Mouse (Mus musculus) embryonic facial prominence, embryonic 10.5 days (tissue): ENCODE measurements at regions not wholly inside any gene's neighbourhood (a gene's known extent, or its start where the extent isn't known, plus 50 kb on each side); places are given as distances from the start of the nearest gene placed in this dataset.
"Not testable (repeated sequence)": the region's sequence is repeated elsewhere in the genome, so short reads cannot be mapped to it uniquely, and the experiment has no call there.

Experiments
- DNase-seq: peaks from one replicate; pipeline ENCODE4 v3.0.0-alpha.2; 2017; ENCODE audit warnings: low spot score
- H3K27ac ChIP-seq: fragments of 300-500 bp; sonication (generic); replicated peaks from 2 replicates; pipeline ENCODE4 v1.5.1; 2016; ENCODE audit warnings: mild to moderate bottlenecking
- H3K27me3 ChIP-seq: fragments of 300-500 bp; sonication (generic); replicated peaks from 2 replicates; pipeline ENCODE4 v1.6.1; 2016; ENCODE audit warnings: low read depth, mild to moderate bottlenecking; ENCODE audit not compliant: poor library complexity, severe bottlenecking
- H3K36me3 ChIP-seq: fragments of 300-500 bp; sonication (generic); replicated peaks from 2 replicates; pipeline ENCODE4 v1.6.1; 2016; ENCODE audit warnings: mild to moderate bottlenecking, moderate library complexity
- H3K4me1 ChIP-seq: fragments of 300-500 bp; sonication (generic); 2 replicates; pipeline ENCODE4 v1.6.1; 2016
- H3K4me3 ChIP-seq: fragments of 300-500 bp; sonication (generic); 2 replicates; pipeline ENCODE4 v1.5.1; 2016; ENCODE audit warnings: mild to moderate bottlenecking, moderate library complexity
- H3K9me3 ChIP-seq: fragments of 300-500 bp; sonication (generic); 2 replicates; pipeline ENCODE4 v1.6.1; 2016; ENCODE audit warnings: mild to moderate bottlenecking
- WGBS: fragments of 180-500 bp; shearing (Covaris S2); methylation state at CpG from one replicate; pipeline ENCODE4 v1.1.7; 2016; 5-methylcytosine and 5-hydroxymethylcytosine counted together

DNA sequence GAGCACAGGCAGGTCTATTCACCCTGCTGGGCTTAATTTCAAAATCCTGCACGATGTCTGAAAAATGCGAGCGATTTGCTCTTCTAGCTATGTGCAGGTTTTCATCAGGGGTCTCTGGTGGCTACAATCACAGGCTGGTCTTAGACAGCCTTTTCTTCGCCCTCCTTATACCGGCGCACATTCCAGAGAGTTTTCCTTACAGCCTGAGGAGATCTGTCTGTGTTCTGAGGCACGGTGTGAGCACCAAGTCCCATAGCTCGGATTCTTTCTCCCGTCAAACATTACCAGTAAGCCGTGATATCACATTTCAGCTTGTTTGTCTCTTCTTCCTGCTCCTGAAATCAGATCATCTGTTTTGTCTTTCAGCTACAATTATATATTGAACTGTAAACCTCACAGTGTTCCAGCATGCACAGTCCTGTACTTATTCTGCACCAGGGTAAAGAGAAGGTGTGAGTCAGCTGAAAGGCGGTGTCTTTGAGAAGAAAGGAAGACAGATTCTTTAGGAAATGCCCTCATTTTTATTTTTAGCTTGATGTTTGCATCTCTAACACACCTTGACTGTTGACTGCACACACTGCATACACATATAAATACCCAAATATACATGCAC lies 161.6 kb downstream of the Srek1 start:
- 44% methylated on average over 11 of the region's 11 CpGs for WGBS
- 0 out of 2 replicates have a peak overlapping the region, but pooled peaks have one; percentile 8 for H3K4me3 ChIP-seq
- DNase-seq, result peak; percentile 32
- H3K27me3 ChIP-seq, result no peaks in the 10 kb centered on the region
- no peaks in the 10 kb centered on the region for H3K36me3 ChIP-seq
- H3K27ac ChIP-seq, result peak overlapping the region; percentile 25; the same call in 1 of the 2 replicates
- peaks cover 12% of the 10 kb centered on the region for H3K4me1 ChIP-seq
- H3K9me3 ChIP-seq, result no peaks in the 10 kb centered on the region

DNA sequence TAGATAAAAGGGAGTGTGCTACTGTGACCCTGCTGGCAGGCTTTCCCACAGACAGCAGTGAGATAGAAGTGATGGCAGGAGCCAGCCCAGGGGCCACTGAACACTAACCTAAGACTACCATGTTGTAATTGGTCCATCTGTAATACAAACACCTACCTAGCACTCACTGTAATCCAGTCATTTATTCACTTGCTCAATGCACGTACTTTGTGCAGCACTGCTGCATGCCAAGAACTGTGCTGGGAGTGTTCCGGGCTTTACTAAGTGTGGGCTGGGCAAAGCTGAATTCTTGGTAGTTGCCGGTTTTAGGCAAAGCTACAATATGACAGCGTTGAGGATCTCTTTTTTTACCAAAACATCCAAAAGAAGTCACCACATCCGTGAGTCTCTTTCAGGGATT lies 172.1 kb downstream of the Srek1 start:
- Histone ChIP-seq H3K27ac (no peak overlapping the region), H3K4me1 (no peaks in the 10 kb centered on the region), H3K9me3 (no peaks in the 10 kb centered on the region), H3K4me3 (no peak overlapping the region), H3K27me3 (no peaks in the 10 kb centered on the region), H3K36me3 (no peaks in the 10 kb centered on the region)
- WGBS, result 89% methylated on average over 5 of the region's 5 CpGs
- DNase-seq, result no peak

DNA sequence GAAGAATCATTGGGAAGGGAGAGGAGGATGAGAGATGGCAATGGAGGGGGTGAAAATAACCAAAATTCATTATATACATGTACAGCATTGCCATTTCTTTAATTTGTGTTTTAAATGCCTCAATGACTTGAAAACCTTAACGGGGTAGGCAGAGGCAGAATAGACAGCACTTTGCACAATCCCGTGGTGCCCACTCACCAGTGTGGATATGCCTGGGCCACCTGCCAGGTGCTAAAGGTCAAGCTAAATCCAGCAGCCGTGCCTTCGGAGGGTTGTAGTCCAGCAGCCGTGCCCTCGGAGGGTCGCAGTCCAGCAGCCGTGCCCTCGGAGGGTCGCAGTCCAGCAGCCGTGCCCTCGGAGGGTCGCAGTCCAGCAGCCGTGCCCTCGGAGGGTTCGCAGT lies 182.0 kb downstream of the Srek1 start:
- Histone ChIP-seq H3K27me3 (no peaks in the 10 kb centered on the region), H3K4me3 (no peak overlapping the region), H3K4me1 (no peaks in the 10 kb centered on the region), H3K27ac (no peak overlapping the region), H3K36me3 (no peaks in the 10 kb centered on the region), H3K9me3 (no peaks in the 10 kb centered on the region)
- 80% methylated on average over 16 of the region's 16 CpGs for WGBS
- no peak for DNase-seq

DNA sequence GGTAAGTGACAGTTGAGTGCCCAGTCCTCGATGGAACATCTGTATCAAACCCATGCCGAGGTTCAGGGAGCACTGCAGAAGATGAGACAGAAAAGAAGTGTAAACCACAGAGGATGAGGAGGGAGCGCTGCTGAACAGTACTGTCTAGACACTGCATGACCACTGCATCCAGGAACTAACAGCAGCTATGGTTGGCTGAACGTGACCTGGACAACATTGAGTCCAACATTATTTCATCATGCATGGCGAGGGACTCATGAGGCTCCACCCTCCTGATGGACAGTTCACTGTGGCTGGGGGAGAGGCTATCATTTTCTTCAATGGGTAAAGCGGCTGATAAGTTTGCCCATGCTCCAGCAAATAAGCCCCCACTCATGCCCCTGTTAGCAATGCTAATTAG lies 182.5 kb downstream of the Srek1 start:
- Histone ChIP-seq H3K4me1 (no peaks in the 10 kb centered on the region), H3K4me3 (no peak overlapping the region), H3K9me3 (no peaks in the 10 kb centered on the region), H3K27ac (no peak overlapping the region), H3K27me3 (no peaks in the 10 kb centered on the region), H3K36me3 (no peaks in the 10 kb centered on the region)
- 83% methylated on average over 6 of the region's 6 CpGs for WGBS
- no peak for DNase-seq

DNA sequence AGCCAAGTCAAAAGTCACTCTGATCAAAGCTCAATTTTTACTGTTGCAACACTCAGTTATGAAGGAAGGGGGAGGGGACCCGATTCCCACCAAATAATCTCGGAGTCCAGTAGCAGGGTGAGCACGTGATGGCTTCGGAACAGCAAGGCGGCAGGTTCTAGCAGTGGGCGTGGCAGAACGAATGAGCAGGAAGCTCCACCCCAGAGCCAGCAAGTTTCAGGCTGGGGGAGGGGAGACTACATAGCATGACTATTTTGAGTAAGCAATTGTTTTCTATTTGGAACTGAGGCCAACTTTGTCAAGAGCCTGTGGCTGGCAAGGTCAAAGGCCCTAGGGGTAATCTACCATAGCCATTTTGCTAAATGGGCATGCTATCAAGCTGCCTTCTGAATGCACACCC lies 183.0 kb downstream of the Srek1 start:
- WGBS, result 63% methylated on average over 7 of the region's 7 CpGs
- H3K4me1 ChIP-seq, result not testable (repeated sequence)

DNA sequence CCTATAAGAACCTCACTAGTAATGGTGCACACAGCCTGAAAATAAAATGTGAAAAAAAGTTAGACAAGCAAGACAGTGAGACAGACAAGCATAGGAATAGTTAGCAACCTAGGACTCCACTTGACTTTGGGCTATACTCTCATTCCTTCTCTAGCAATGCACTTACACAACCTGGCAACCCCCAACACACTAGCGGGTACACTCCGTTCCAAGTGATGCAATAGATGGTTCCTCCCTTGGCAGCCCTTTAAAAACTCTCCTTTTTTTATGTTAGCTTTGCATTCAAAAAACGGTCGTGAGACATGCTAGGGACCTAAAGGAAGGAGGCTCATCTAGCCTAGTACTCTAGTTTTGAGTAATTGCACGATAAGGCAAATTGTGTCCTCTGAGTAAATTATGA lies 184.8 kb downstream of the Srek1 start:
- Histone ChIP-seq H3K27ac (no peak overlapping the region), H3K27me3 (no peaks in the 10 kb centered on the region), H3K9me3 (no peaks in the 10 kb centered on the region), H3K4me1 (no peaks in the 10 kb centered on the region), H3K36me3 (no peaks in the 10 kb centered on the region), H3K4me3 (no peak overlapping the region)
- WGBS, result 94% methylated on average over 5 of the region's 5 CpGs
- no peak for DNase-seq

More for the DNA sequence above, 183.0 kb downstream of the Srek1 start:
- not testable (repeated sequence) for H3K27me3 ChIP-seq, H3K27ac ChIP-seq, H3K9me3 ChIP-seq, DNase-seq, H3K36me3 ChIP-seq, H3K4me3 ChIP-seq

DNA sequence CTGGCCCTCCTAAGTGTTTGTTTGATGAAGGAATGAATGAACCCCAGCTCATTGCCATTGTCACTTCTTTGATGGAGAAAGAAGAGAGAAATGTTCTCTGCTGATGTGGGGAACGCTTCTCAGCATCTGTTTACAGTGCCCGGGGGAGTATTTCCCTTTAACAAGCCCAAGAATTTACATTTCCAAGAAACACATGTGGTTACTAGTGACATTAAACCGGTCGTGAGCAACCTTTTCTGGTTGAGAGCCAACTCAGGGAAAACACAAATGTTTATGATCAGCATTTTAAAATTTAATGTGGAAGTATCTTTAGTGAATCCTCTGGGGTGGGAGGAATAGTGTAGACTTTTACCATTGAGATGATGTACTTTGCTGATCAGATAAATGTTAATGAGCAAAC lies 197.6 kb downstream of the Srek1 start:
- WGBS, result 60% methylated on average over 4 of the region's 4 CpGs
- no peak for DNase-seq
- H3K9me3 ChIP-seq, result no peaks in the 10 kb centered on the region
- H3K27ac ChIP-seq, result no peak overlapping the region
- no peaks in the 10 kb centered on the region for H3K4me1 ChIP-seq
- H3K4me3 ChIP-seq, result no peak overlapping the region
- H3K27me3 ChIP-seq, result no peaks in the 10 kb centered on the region
- H3K36me3 ChIP-seq, result no peaks in the 10 kb centered on the region

DNA sequence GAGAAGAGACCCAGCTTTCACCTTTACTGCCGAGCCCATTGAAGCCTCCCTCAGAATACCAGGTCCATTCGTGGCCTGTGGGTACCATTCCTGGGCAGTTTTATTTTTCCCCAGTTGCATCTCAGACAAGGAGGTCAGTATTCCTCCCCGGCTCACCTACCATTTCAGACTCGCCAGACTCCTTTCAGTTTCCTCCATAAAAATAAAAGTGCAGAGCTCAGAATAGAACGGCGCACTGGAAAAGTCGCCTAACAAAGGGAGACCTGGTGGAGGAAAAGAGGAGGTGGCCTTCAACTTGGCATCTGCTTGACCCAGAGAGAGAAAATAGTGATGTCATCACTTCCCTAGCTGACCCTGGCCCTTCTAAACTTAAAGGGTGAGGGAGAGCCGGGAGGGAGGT lies 209.7 kb downstream of the Srek1 start:
- WGBS, result 83% methylated on average over 8 of the region's 8 CpGs
- Histone ChIP-seq H3K4me3 (no peak overlapping the region), H3K9me3 (no peaks in the 10 kb centered on the region), H3K27ac (no peak overlapping the region), H3K36me3 (no peaks in the 10 kb centered on the region), H3K27me3 (no peaks in the 10 kb centered on the region), H3K4me1 (no peaks in the 10 kb centered on the region)
- DNase-seq, result peak; percentile 4

DNA sequence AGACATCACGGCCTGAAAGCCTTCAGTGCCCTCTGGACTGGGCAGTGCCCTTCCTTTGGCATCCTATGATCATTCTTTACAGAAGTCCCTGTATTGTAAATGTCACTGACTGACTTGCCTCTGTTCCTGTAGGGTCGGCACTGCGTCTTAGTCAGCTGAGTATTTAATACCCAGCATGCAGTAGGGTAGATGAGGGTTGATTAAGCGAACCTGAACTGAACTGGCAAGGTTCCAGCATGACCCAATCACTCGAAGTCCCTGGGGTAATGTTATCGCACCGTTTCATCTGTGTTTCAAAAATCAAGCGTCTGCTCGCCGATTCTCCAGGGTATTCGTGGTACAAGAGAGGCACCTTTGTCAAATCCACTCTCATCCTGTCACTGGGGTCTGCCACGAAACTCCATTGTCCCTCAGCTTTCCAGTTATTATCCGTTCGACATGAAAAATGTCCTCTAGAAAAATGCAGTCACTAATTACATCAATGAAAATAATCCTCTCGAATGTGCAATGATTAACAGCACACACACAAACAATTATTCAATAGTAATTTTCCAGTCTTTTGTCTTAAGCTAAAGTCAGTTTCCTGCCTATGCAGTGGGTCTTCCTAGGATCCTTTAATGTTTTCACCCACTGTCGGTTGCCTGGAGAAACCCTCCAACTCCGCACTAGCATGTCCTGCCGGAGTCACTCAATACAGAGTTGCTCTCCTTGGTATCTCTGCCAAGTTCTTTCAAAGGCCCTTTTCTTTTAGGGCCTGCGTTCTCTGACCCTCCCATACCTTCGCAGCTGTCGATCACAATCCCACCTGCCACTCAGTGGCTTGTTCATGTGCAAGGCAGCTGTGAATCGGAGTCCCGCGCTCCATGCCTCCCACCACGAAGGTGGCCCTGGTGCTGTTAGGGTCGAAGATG lies 212.4 kb downstream of the Srek1 start:
- Histone ChIP-seq H3K36me3 (no peaks in the 10 kb centered on the region), H3K4me3 (no peak overlapping the region), H3K9me3 (no peaks in the 10 kb centered on the region), H3K27me3 (no peaks in the 10 kb centered on the region), H3K4me1 (no peaks in the 10 kb centered on the region), H3K27ac (no peak overlapping the region)
- DNase-seq, result no peak
- 88% methylated on average over 26 of the region's 26 CpGs for WGBS

DNA sequence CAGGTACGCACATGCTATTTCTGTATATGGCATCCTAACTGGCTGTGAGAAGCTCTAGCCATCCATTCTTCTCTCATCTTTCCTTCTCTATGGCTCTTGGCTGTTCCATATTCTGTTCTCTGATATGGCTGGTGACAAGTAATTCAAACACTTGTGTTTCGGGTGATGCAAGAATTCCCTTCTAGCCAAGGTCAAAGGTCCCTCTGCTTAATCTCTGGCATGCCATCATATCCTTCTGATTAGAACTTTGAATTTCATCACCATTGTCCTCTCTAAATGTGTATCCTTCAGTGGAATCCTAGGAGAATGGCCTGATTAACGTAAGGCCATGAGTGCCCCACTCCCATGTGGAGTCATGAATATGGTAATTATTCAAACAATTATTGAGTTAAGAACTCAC lies 215.5 kb downstream of the Srek1 start:
- no peak for DNase-seq
- H3K27ac ChIP-seq, result no peak overlapping the region
- no peaks in the 10 kb centered on the region for H3K4me1 ChIP-seq
- H3K4me3 ChIP-seq, result no peak overlapping the region
- H3K36me3 ChIP-seq, result no peaks in the 10 kb centered on the region
- H3K9me3 ChIP-seq, result no peaks in the 10 kb centered on the region
- 80% methylated on average over 3 of the region's 3 CpGs for WGBS
- H3K27me3 ChIP-seq, result no peaks in the 10 kb centered on the region

DNA sequence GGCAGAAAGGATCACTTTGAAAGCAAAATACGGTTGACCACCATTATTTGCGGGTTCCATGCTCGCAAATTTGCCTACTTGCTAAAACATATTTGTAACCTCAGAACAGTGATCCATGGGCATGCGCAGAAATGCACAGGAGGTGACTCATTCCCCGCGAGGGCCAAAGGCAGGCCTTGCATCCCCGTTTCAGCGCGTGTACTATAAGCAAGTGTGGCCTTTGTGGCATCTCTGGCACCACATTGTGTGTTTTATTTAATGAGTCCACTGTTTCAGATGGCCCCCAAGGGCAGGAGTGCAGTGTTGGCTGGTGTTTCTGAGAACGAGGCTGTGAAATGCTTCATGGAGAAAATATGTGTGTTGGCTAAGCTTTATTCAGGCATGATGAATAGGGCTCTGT lies 205.3 kb upstream of the Mast4 start:
- Histone ChIP-seq H3K4me3 (no peak overlapping the region), H3K36me3 (no peaks in the 10 kb centered on the region), H3K4me1 (no peaks in the 10 kb centered on the region), H3K27ac (no peak overlapping the region), H3K9me3 (no peaks in the 10 kb centered on the region), H3K27me3 (no peaks in the 10 kb centered on the region)
- DNase-seq, result peak; percentile 5
- WGBS, result 88% methylated on average over 10 of the region's 10 CpGs

DNA sequence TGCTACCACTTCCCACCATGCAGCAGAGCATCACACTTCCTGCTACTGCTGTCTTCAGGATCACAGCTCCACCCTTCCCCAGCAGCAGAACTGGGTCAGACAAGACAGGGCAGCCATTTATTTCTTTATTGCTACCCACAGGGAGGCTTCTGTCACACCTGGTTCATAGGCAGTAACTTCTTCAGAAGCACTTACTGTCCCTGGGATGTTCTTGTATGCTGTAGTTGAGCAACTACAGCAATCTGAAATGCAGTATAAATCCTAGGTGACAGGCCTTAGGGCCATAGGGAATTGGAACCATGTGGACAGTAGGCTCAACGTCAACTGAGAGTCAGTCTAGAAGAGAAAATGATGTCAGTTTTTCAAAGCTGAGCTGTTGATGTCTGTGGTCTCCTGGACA lies 179.5 kb upstream of the Mast4 start:
- Histone ChIP-seq H3K9me3 (0 out of 2 replicates have a peak, but pooled peaks cover 3% of the 10 kb centered on the region), H3K36me3 (no peaks in the 10 kb centered on the region), H3K4me3 (no peak overlapping the region), H3K4me1 (no peaks in the 10 kb centered on the region), H3K27ac (no peak overlapping the region), H3K27me3 (no peaks in the 10 kb centered on the region)
- WGBS, result 74% methylated on average over 1 of the region's 1 CpGs
- DNase-seq, result no peak

DNA sequence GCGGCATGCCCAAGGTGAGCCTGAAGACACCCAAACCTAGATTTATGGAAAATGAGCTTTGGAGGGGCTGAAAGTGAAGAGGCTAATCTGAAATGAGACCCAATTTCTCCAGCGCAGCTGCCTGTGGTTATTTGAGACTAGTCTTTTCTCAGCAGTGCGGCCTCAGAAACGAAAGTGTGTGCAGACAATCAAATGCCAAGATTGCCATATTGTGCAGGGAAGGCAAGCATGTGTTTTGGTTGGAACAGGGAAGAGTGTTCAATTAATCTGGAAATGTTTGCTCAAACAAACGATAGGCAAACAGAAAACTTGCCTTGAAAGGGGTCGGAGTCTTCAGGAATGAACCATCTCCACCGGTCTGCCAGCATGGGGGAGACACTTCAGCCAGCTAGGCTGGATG lies 178.2 kb upstream of the Mast4 start:
- H3K27ac ChIP-seq, result no peak overlapping the region
- no peaks in the 10 kb centered on the region for H3K4me1 ChIP-seq
- H3K36me3 ChIP-seq, result no peaks in the 10 kb centered on the region
- WGBS, result 86% methylated on average over 7 of the region's 7 CpGs
- H3K9me3 ChIP-seq, result 0 out of 2 replicates have a peak, but pooled peaks cover 3% of the 10 kb centered on the region
- DNase-seq, result no peak
- no peaks in the 10 kb centered on the region for H3K27me3 ChIP-seq
- H3K4me3 ChIP-seq, result no peak overlapping the region
